Mouse (Mus musculus) small intestine, adult 2 months (tissue): Measurements from ENCODE around the gene Ddx24.

Source experiments
- CTCF ChIP-seq: fragments of 200-500 bp; IDR thresholded peaks from 2 replicates; pipeline ENCODE4 v1.5.1; 2012; ENCODE audit warnings: low read depth, mild to moderate bottlenecking, control low read depth, inconsistent platforms, low read length, moderate library complexity, mixed read lengths; ENCODE audit not compliant: insufficient replicate concordance, insufficient read length; ENCODE audit errors: extremely low read depth
- POLR2A ChIP-seq: fragments of 200-500 bp; IDR thresholded peaks from 2 replicates; pipeline ENCODE4 v1.6.1; 2012; ENCODE audit warnings: low read depth, mild to moderate bottlenecking, control low read depth, inconsistent platforms, low read length, moderate library complexity

- TF ChIP-seq POLR2A (no peak), CTCF (no peak)
These were observed 12.0 kb upstream of the Ddx24 start for GRCm38 (mm10) chr12:103437601-103438000.
